In genomic region chr11:52388150-52388549, GRCm38 (mm10) we compare ENCODE assay signal across 24 mouse cellular contexts.
"Had no signal": no experiment of that assay in that cellular context is flagged by ENCODE, and none has a peak within 500 bp of the region (broad histone marks: within the 10 kb centered on the region; RNA-seq: fewer than 3 reads in every experiment).

No protein-coding gene starts in this region.

- ATAC-seq: hindbrain, postnatal 0 days; intestine, postnatal 0 days; liver, embryonic 12.5 days had no signal

- H3K4me1 ChIP-seq: hindbrain, embryonic 13.5 days; hindbrain, embryonic 15.5 days; limb, embryonic 13.5 days; limb, embryonic 15.5 days had no signal

- H3K27ac ChIP-seq: heart, adult 2 months; heart, embryonic 13.5 days; heart, embryonic 15.5 days; hindbrain, embryonic 13.5 days; hindbrain, embryonic 15.5 days; hindbrain, postnatal 0 days; layer of hippocampus, adult 2 months; left cerebral cortex, adult 2 months; limb, embryonic 13.5 days; limb, embryonic 15.5 days; liver, embryonic 12.5 days had no signal

- DNase-seq: gastrocnemius, postnatal 14 days; gastrocnemius, postnatal 36 days; heart, adult 11 months; heart, adult 2 months; heart, postnatal 14 days; heart, postnatal 36 days; kidney, adult 18-20 months; kidney, adult 8-10 months; kidney, postnatal 10 days; kidney, postnatal 25 days; kidney, postnatal 4 days; left cerebral cortex, postnatal 4 days had no signal

- H3K9me3 ChIP-seq: heart, embryonic 13.5 days; heart, embryonic 15.5 days; hindbrain, embryonic 13.5 days; hindbrain, embryonic 15.5 days; limb, embryonic 13.5 days; limb, embryonic 15.5 days; liver, embryonic 12.5 days had no signal

- H3K9ac ChIP-seq: heart, embryonic 13.5 days; heart, embryonic 15.5 days; hindbrain, embryonic 13.5 days; hindbrain, embryonic 15.5 days; limb, embryonic 13.5 days; limb, embryonic 15.5 days; liver, embryonic 12.5 days had no signal

- H3K4me3 ChIP-seq: heart, adult 2 months; heart, embryonic 13.5 days; heart, embryonic 15.5 days; hindbrain, embryonic 13.5 days; hindbrain, embryonic 15.5 days; layer of hippocampus, adult 2 months; left cerebral cortex, adult 2 months; limb, embryonic 13.5 days; limb, embryonic 15.5 days; liver, embryonic 12.5 days had no signal

- H3K27me3 ChIP-seq: heart, embryonic 13.5 days; heart, embryonic 15.5 days; hindbrain, embryonic 13.5 days; hindbrain, embryonic 15.5 days; limb, embryonic 13.5 days; limb, embryonic 15.5 days; liver, embryonic 12.5 days had no signal

- H3K4me2 ChIP-seq: heart, embryonic 11.5 days; heart, embryonic 13.5 days; heart, embryonic 15.5 days; hindbrain, embryonic 13.5 days; hindbrain, embryonic 15.5 days; limb, embryonic 13.5 days; limb, embryonic 15.5 days; liver, embryonic 12.5 days had no signal
